Comparison of ENCODE assay signal across 10 mouse cellular contexts in genomic region chr15:7814917-7815316, GRCm38 (mm10). TPM values are rescaled to one million over a fixed set of nuclear protein-coding genes. Genes with fewer than 3 reads are reported as not detected.
DNase-seq lines count a peak whose midpoint lies in the region; ATAC-seq and TF ChIP-seq lines count a peak whose summit lies in the region.
"Had no signal": no experiment of that assay in that cellular context is flagged by ENCODE, and none has a peak within 500 bp of the region (broad histone marks: within the 10 kb centered on the region; RNA-seq: fewer than 3 reads in every experiment).

No protein-coding gene starts in this region.

- intact Hi-C loops in left cerebral cortex, postnatal 36 days (cut with DNase I) = loop anchor here (10.0 kb wide), 1 partner anchor 210 kb away; no protein-coding TSS in a partner anchor

- WGBS in kidney, embryonic 16.5 days = 1% methylated on average over 13 of the region's 13 CpGs
- 2% methylated on average over 13 of the region's 13 CpGs for WGBS in forebrain, embryonic 13.5 days
- 0% methylated on average over 13 of the region's 13 CpGs for WGBS in limb, embryonic 11.5 days
- 13% methylated on average over 13 of the region's 13 CpGs for WGBS in small intestine, adult 2 months

- H3K4me1 ChIP-seq in kidney, embryonic 16.5 days (ENCODE audit: insufficient read depth, low read length) = peaks cover 18% of the 10 kb centered on the region
- H3K4me1 ChIP-seq in forebrain, embryonic 13.5 days = peaks cover 43% of the 10 kb centered on the region
- H3K4me1 ChIP-seq in limb, embryonic 11.5 days (ENCODE audit: control insufficient read depth, insufficient read depth, low read length) = peaks cover 38% of the 10 kb centered on the region
- H3K4me1 ChIP-seq in small intestine, adult 2 months (ENCODE audit: control insufficient read depth, insufficient read depth, insufficient read length, low read length) = 0 out of 2 replicates have a peak, but pooled peaks cover 3% of the 10 kb centered on the region

- no peak for TF ChIP-seq CTCF in small intestine, adult 2 months (IDR thresholded peaks at IDR 0.05; ENCODE audit: extremely low read depth, insufficient read length, insufficient replicate concordance, low read depth, low read length)

- H3K9me3 ChIP-seq in kidney, embryonic 16.5 days (ENCODE audit: low read length) = no peaks in the 10 kb centered on the region
- H3K9me3 ChIP-seq in forebrain, embryonic 13.5 days (replicated peaks) = no peaks in the 10 kb centered on the region
- H3K9me3 ChIP-seq in limb, embryonic 11.5 days (ENCODE audit: control insufficient read depth, low read length) = no peaks in the 10 kb centered on the region

- H3K4me2 ChIP-seq in kidney, embryonic 16.5 days (replicated peaks; ENCODE audit: low read depth, low read length) = peak overlapping the region; percentile 91
- peak overlapping the region; percentile 51 for H3K4me2 ChIP-seq in forebrain, embryonic 13.5 days
- H3K4me2 ChIP-seq in limb, embryonic 11.5 days (ENCODE audit: low read depth, severe bottlenecking) = peak overlapping the region; percentile 46; the same call in 1 of the 2 replicates

- TF ChIP-seq POLR2A in small intestine, adult 2 months (IDR thresholded peaks at IDR 0.05; ENCODE audit: low read depth, low read length) = no peak

- peaks cover 50% of the 10 kb centered on the region for H3K27me3 ChIP-seq in kidney, embryonic 16.5 days (ENCODE audit: insufficient read depth, low read length)
- peaks cover 98% of the 10 kb centered on the region for H3K27me3 ChIP-seq in forebrain, embryonic 13.5 days
- H3K27me3 ChIP-seq in limb, embryonic 11.5 days (ENCODE audit: control insufficient read depth, insufficient read depth, low read length) = peaks cover 85% of the 10 kb centered on the region
- peaks cover 54% of the 10 kb centered on the region for H3K27me3 ChIP-seq in small intestine, adult 2 months (ENCODE audit: control insufficient read depth, insufficient read depth, low read length)

- no peak for DNase-seq in kidney, adult 9 months
- DNase-seq in limb, embryonic 11.5 days (ENCODE audit: low spot score) = peak; percentile 42
- DNase-seq in left cerebral cortex, adult 11 months (ENCODE audit: low spot score) = no peak
- DNase-seq in left cerebral cortex, postnatal 36 days (ENCODE audit: low spot score in 2 of 2) = no peak
- no peak for DNase-seq in cerebellum, adult 9-10 months
- DNase-seq: adrenal gland, adult 8-10 months; gastrocnemius, postnatal 10 days had no signal

- H3K27ac ChIP-seq in kidney, embryonic 16.5 days (ENCODE audit: low read length) = peak overlapping the region; percentile 89; the same call in 1 of the 2 replicates
- no peak overlapping the region for H3K27ac ChIP-seq in forebrain, embryonic 13.5 days
- H3K27ac ChIP-seq in limb, embryonic 11.5 days (replicated peaks; ENCODE audit: low read depth, low read length) = no peak overlapping the region
- no peak overlapping the region for H3K27ac ChIP-seq in small intestine, adult 2 months (ENCODE audit: insufficient read depth, low read depth, low read length)

- H3K4me3 ChIP-seq in kidney, embryonic 16.5 days (ENCODE audit: low read length) = peak overlapping the region; percentile 68
- H3K4me3 ChIP-seq in forebrain, embryonic 13.5 days = no peak overlapping the region
- no peak overlapping the region; the same call in 1 of the 2 replicates for H3K4me3 ChIP-seq in limb, embryonic 11.5 days (ENCODE audit: low read depth, low read length)
- H3K4me3 ChIP-seq in small intestine, adult 2 months (ENCODE audit: low read depth, low read length) = peak overlapping the region; percentile 18; the same call in 1 of the 2 replicates

- H3K36me3 ChIP-seq in kidney, embryonic 16.5 days (ENCODE audit: insufficient read depth, low read length) = no peaks in the 10 kb centered on the region
- no peaks in the 10 kb centered on the region for H3K36me3 ChIP-seq in forebrain, embryonic 13.5 days (ENCODE audit: poor library complexity, severe bottlenecking)
- H3K36me3 ChIP-seq in limb, embryonic 11.5 days (ENCODE audit: control insufficient read depth, insufficient read depth, low read length) = no peaks in the 10 kb centered on the region
- H3K36me3 ChIP-seq in small intestine, adult 2 months (ENCODE audit: control insufficient read depth, insufficient read depth, low read length) = no peaks in the 10 kb centered on the region

- no peak for ATAC-seq in kidney, embryonic 16.5 days (ENCODE audit: low FRiP score, low TSS enrichment)
- ATAC-seq in forebrain, embryonic 13.5 days = no peak
- ATAC-seq in limb, embryonic 11.5 days (ENCODE audit: insufficient number of reproducible peaks, low FRiP score, low TSS enrichment, low read depth) = no peak

- peak overlapping the region; percentile 77 for H3K9ac ChIP-seq in kidney, embryonic 16.5 days (replicated peaks; ENCODE audit: low read length)
- no peak overlapping the region for H3K9ac ChIP-seq in forebrain, embryonic 13.5 days
- H3K9ac ChIP-seq in limb, embryonic 11.5 days (ENCODE audit: low read length) = no peak overlapping the region

RNA-seq across cellular contexts. Expression of gene Gdnf, which starts 4.3 kb away (rescaled TPM):
- 6.8 and 8.7 TPM in 2 replicates for polyA plus RNA-seq in kidney, embryonic 16.5 days (2015; fragmentation: Nextera tagmentation; extraction: Ambion mirVana)
- polyA plus RNA-seq in forebrain, embryonic 13.5 days (2015; fragmentation: Nextera tagmentation; extraction: Ambion mirVana) = not detected in 2 replicates
- polyA plus RNA-seq in limb, embryonic 11.5 days (2014; fragmentation: Nextera tagmentation; extraction: Ambion mirVana) = 1.2 TPM in 2 replicates
- polyA plus RNA-seq in small intestine, adult 2 months (2012; rRNA removed) = 0.56 and 1.1 TPM in 2 replicates
- total RNA-seq in left cerebral cortex, postnatal 36 days (2021) = under 1 TPM; 0.22 to 0.39 TPM

Comparison
In these comparisons a context has a peak if more than half of its experiments do, and no peak if none do; other contexts are left out.
1. H3K4me3 ChIP-seq: peak in kidney, embryonic 16.5 days (single experiment) and small intestine, adult 2 months (single experiment); none in forebrain, embryonic 13.5 days (single experiment) and limb, embryonic 11.5 days (single experiment).
2. Peak in every context shown above with its lines, with median percentiles within 50 percentile points of each other: H3K4me2 ChIP-seq.